Mouse (Mus musculus): ENCODE results near the gene Atp6v1f. TPM values are rescaled to one million over a fixed set of nuclear protein-coding genes. Genes with fewer than 3 reads are reported as not detected.

Atp6v1f gene
- total RNA-seq, 2 experiments from 2014 or later = 253 to 268 TPM

- intact Hi-C loops (cut with DNase I) = no loop called here
- no peak for DNase-seq (ENCODE audit: low spot score in 2 of 2)
Measured at GRCm38 (mm10) chr6:29507447-29508309, 40.2 kb downstream of the Atp6v1f start, which contains the start of gene Kcp. Gene Kcp, minus strand, starts transcription at chr6:29507952.

GRCm38 (mm10) chr6:29509086-29509485 lies 41.6 kb downstream of the Atp6v1f start:
- no peak for DNase-seq (ENCODE audit: low spot score in 2 of 2)
- intact Hi-C loops (cut with DNase I) = no loop called here

- DNase-seq (ENCODE audit: low spot score in 2 of 2) = no peak
- intact Hi-C loops (cut with DNase I) = no loop called here
Measured at GRCm38 (mm10) chr6:29513284-29513683, 45.8 kb downstream of the Atp6v1f start.

- DNase-seq (ENCODE audit: low spot score in 2 of 2) = peak; percentile 63 to 69
- intact Hi-C loops (cut with DNase I) = no loop called here
Measured at GRCm38 (mm10) chr6:29517139-29517538, 49.6 kb downstream of the Atp6v1f start.

Other genes starting within 250 kb of the Atp6v1f start
- 1 to 10 TPM; 5.7 to 6.5 TPM for gene Hilpda, start 195.2 kb upstream of the Atp6v1f start, total RNA-seq (2021)
- under 1 TPM in 1 of 2 experiments, not detected in 1; 0.44 TPM for gene Fam71f2, start 188.1 kb upstream of the Atp6v1f start, total RNA-seq (2021)
- gene Fam71f1, start 148.6 kb upstream of the Atp6v1f start, total RNA-seq (2021) = not detected
- gene Calu, start 119.6 kb upstream of the Atp6v1f start, total RNA-seq (2021) = 10 to 100 TPM; 88.7 to 89.1 TPM
- gene Opn1sw, start 79.2 kb upstream of the Atp6v1f start, total RNA-seq (2021) = under 1 TPM; 0.33 to 0.66 TPM
- gene Ccdc136, start 71.4 kb upstream of the Atp6v1f start, total RNA-seq (2021) = 100 to 1,000 TPM in 1 of 2 experiments, 10 to 100 TPM in 1; 90.1 to 104 TPM
- 1 to 10 TPM; 2.0 to 2.2 TPM for gene Flnc, start 34.5 kb upstream of the Atp6v1f start, total RNA-seq (2021)
- gene Atp6v1fnb, start 3.7 kb downstream of the Atp6v1f start, total RNA-seq (2021) = 1 to 10 TPM in 1 of 2 experiments, under 1 TPM in 1; 0.70 to 1.3 TPM
- 1 to 10 TPM; 5.9 to 7.6 TPM for gene Kcp, start 40.2 kb downstream of the Atp6v1f start, total RNA-seq (2021)
- 1 to 10 TPM; 3.6 to 4.9 TPM for gene Irf5, start 58.9 kb downstream of the Atp6v1f start, total RNA-seq (2021)
- gene Tnpo3, start 142.2 kb downstream of the Atp6v1f start, total RNA-seq (2021) = 10 to 100 TPM; 67.1 to 70.3 TPM
- 10 to 100 TPM; 27.6 to 30.0 TPM for gene Tspan33, start 226.5 kb downstream of the Atp6v1f start, total RNA-seq (2021)